Mouse (Mus musculus) layer of hippocampus, postnatal 25 days (tissue): ENCODE results near the gene Ufd1. TPM values are rescaled to one million over a fixed set of nuclear protein-coding genes. Genes with fewer than 3 reads are reported as not detected.
"Not testable (repeated sequence)": the region's sequence is repeated elsewhere in the genome, so short reads cannot be mapped to it uniquely, and the experiment has no call there.

ENCODE experiments used
- DNase-seq, 2 experiments: peaks; one replicate each; pipeline ENCODE4 v3.0.0; 2022; ENCODE audit warnings: mixed read lengths in 2 of 2, low spot score in 1 of 2; ENCODE audit errors: extremely low spot score in 1 of 2
- total RNA-seq, 2 experiments: library from RNA; stranded (reverse); gene quantifications; 2 replicates each; pipeline ENCODE4 v1.2.3; 2021

The Ufd1 gene
- total RNA-seq, 2 experiments from 2014 or later, result 101 to 103 TPM

- DNase-seq, result no peak
Measured at GRCm38 (mm10) chr16:18805746-18806145, 5.8 kb upstream of the Ufd1 start.

GRCm38 (mm10) chr16:18809001-18809400 is 2.6 kb upstream of the Ufd1 start:
- no peak for DNase-seq

- DNase-seq, result no peak
Measured at GRCm38 (mm10) chr16:18811032-18811431, 547 bp upstream of the Ufd1 start.

- DNase-seq, result peak in 1 of 2 experiments; percentile 70
Measured at GRCm38 (mm10) chr16:18812385-18812910, 869 bp downstream of the Ufd1 start.

- no peak for DNase-seq
Measured at GRCm38 (mm10) chr16:18822356-18822755, 10.8 kb downstream of the Ufd1 start.

GRCm38 (mm10) chr16:18822925-18823324 is 11.3 kb downstream of the Ufd1 start:
- no peak for DNase-seq

GRCm38 (mm10) chr16:18828630-18829029 is 17.1 kb downstream of the Ufd1 start:
- no peak for DNase-seq

GRCm38 (mm10) chr16:18829102-18829501 is 17.5 kb downstream of the Ufd1 start:
- no peak for DNase-seq

GRCm38 (mm10) chr16:18833486-18833885 is 21.9 kb downstream of the Ufd1 start:
- no peak for DNase-seq

- no peak for DNase-seq
Measured at GRCm38 (mm10) chr16:18836073-18836467, 24.5 kb downstream of the Ufd1 start.

- peak; percentile 85 to 91 for DNase-seq
Measured at GRCm38 (mm10) chr16:18836468-18837208, 25.1 kb downstream of the Ufd1 start, which contains the start of the genes 2510002D24Rik and Gm28539. Gene 2510002D24Rik, plus strand, starts transcription at chr16:18836578. Gene Gm28539, plus strand, starts transcription at chr16:18836584.

- DNase-seq, result no peak
Measured at GRCm38 (mm10) chr16:18838346-18838745, 26.8 kb downstream of the Ufd1 start.

- no peak for DNase-seq
Measured at GRCm38 (mm10) chr16:18846301-18846820, 34.8 kb downstream of the Ufd1 start.

GRCm38 (mm10) chr16:18849521-18850190 is 38.1 kb downstream of the Ufd1 start:
- DNase-seq, result not testable (repeated sequence)

- no peak for DNase-seq
Measured at GRCm38 (mm10) chr16:18858551-18858950, 47.0 kb downstream of the Ufd1 start.

- no peak for DNase-seq
Measured at GRCm38 (mm10) chr16:18860186-18860585, 48.6 kb downstream of the Ufd1 start.

- DNase-seq, result not testable (repeated sequence)
Measured at GRCm38 (mm10) chr16:18870495-18870894, 58.9 kb downstream of the Ufd1 start.

- no peak for DNase-seq
Measured at GRCm38 (mm10) chr16:18876091-18876441, 64.5 kb downstream of the Ufd1 start.

GRCm38 (mm10) chr16:18876442-18877308 is 65.1 kb downstream of the Ufd1 start, which contains the start of the genes Mrpl40 and Hira:
Gene Mrpl40, minus strand, starts transcription at chr16:18876862.
Gene Hira, plus strand, starts transcription at chr16:18877037.
- peak; percentile 88 to 97 for DNase-seq

- peak; percentile 25 to 55 for DNase-seq
Measured at GRCm38 (mm10) chr16:18877386-18878090, 66.0 kb downstream of the Ufd1 start.
